Mouse (Mus musculus): Measurements from ENCODE around the gene Rhob.
"Not testable (repeated sequence)": the region's sequence is repeated elsewhere in the genome, so short reads cannot be mapped to it uniquely, and the experiment has no call there.

GRCm38 (mm10) chr12:8461575-8461974 lies 38.2 kb downstream of the Rhob start:
- TF ChIP-seq CTCF (IDR thresholded peaks at IDR 0.05; ENCODE audit: control insufficient read depth, insufficient read depth, insufficient read length); USF1 (IDR thresholded peaks at IDR 0.05; ENCODE audit: low read depth); MAX (IDR thresholded peaks at IDR 0.05); MYOD1 (IDR thresholded peaks at IDR 0.05; ENCODE audit: control insufficient read depth, insufficient read length, low read depth); CEBPB (IDR thresholded peaks at IDR 0.05; ENCODE audit: low read depth); MYOG (IDR thresholded peaks at IDR 0.05; ENCODE audit: control insufficient read depth, extremely low read depth, insufficient read length): not testable (repeated sequence)
